Mouse (Mus musculus): Measurements from ENCODE around the gene Lrrc58. TPM values are rescaled to one million over a fixed set of nuclear protein-coding genes. Genes with fewer than 3 reads are reported as not detected.

The Lrrc58 gene
- total RNA-seq, 2 experiments from 2014 or later = 23.0 to 38.4 TPM

- ATAC-seq (ENCODE audit: poor library complexity, severe bottlenecking) = peak; percentile 49
These were observed 599 bp downstream of the Lrrc58 start for GRCm38 (mm10) chr16:37868506-37869469.

GRCm38 (mm10) chr16:37869470-37870231, 1.5 kb downstream of the Lrrc58 start:
- no peak for ATAC-seq (ENCODE audit: poor library complexity, severe bottlenecking)

- peak; percentile 38; the same call in 1 of the 2 replicates for ATAC-seq (ENCODE audit: poor library complexity, severe bottlenecking)
These were observed 3.0 kb downstream of the Lrrc58 start for GRCm38 (mm10) chr16:37871112-37871715.

GRCm38 (mm10) chr16:37874501-37875235, 6.5 kb downstream of the Lrrc58 start:
- ATAC-seq (ENCODE audit: poor library complexity, severe bottlenecking) = peak; percentile 63

- no peak for ATAC-seq (ENCODE audit: poor library complexity, severe bottlenecking)
These were observed 9.2 kb downstream of the Lrrc58 start for GRCm38 (mm10) chr16:37877406-37877805.

- ATAC-seq (ENCODE audit: poor library complexity, severe bottlenecking) = peak; percentile 60
These were observed 10.8 kb downstream of the Lrrc58 start for GRCm38 (mm10) chr16:37878951-37879505.

GRCm38 (mm10) chr16:37879750-37880419, 11.7 kb downstream of the Lrrc58 start:
- ATAC-seq (ENCODE audit: poor library complexity, severe bottlenecking) = no peak

GRCm38 (mm10) chr16:37881168-37881567, 13.0 kb downstream of the Lrrc58 start:
- ATAC-seq (ENCODE audit: poor library complexity, severe bottlenecking) = no peak

- ATAC-seq (ENCODE audit: poor library complexity, severe bottlenecking) = no peak
These were observed 20.8 kb downstream of the Lrrc58 start for GRCm38 (mm10) chr16:37888986-37889385.

GRCm38 (mm10) chr16:37892667-37893066, 24.5 kb downstream of the Lrrc58 start:
- no peak for ATAC-seq (ENCODE audit: poor library complexity, severe bottlenecking)

GRCm38 (mm10) chr16:37893381-37893780, 25.2 kb downstream of the Lrrc58 start:
- ATAC-seq (ENCODE audit: poor library complexity, severe bottlenecking) = no peak

- ATAC-seq (ENCODE audit: poor library complexity, severe bottlenecking) = no peak
These were observed 25.8 kb downstream of the Lrrc58 start for GRCm38 (mm10) chr16:37893942-37894341.

- no peak for ATAC-seq (ENCODE audit: poor library complexity, severe bottlenecking)
These were observed 30.6 kb downstream of the Lrrc58 start for GRCm38 (mm10) chr16:37898790-37899189.

GRCm38 (mm10) chr16:37899357-37899756, 31.2 kb downstream of the Lrrc58 start:
- ATAC-seq (ENCODE audit: poor library complexity, severe bottlenecking) = no peak

- no peak for ATAC-seq (ENCODE audit: poor library complexity, severe bottlenecking)
These were observed 33.1 kb downstream of the Lrrc58 start for GRCm38 (mm10) chr16:37901318-37901717.

- ATAC-seq (ENCODE audit: poor library complexity, severe bottlenecking) = no peak
These were observed 38.3 kb downstream of the Lrrc58 start for GRCm38 (mm10) chr16:37906456-37906855.

GRCm38 (mm10) chr16:37911086-37911485, 42.9 kb downstream of the Lrrc58 start:
- ATAC-seq (ENCODE audit: poor library complexity, severe bottlenecking) = no peak

GRCm38 (mm10) chr16:37916138-37916817, 48.1 kb downstream of the Lrrc58 start, which contains the start of gene Gpr156:
Gene Gpr156 (plus strand): TSS chr16:37916496.
- peak; percentile 30; the same call in 1 of the 2 replicates for ATAC-seq (ENCODE audit: poor library complexity, severe bottlenecking)

GRCm38 (mm10) chr16:37916818-37917201, 48.6 kb downstream of the Lrrc58 start:
- ATAC-seq (ENCODE audit: poor library complexity, severe bottlenecking) = no peak

All from megakaryocyte, adult 5-6 weeks (primary cell).